Mouse (Mus musculus) CD4-positive, CD25-positive, alpha-beta regulatory T cell, adult 2 months (primary cell): ENCODE results near the gene Ddx20.
A peak's percentile ranks its signal among the peaks of the same experiment; 100 is the strongest.
"Not testable (repeated sequence)": the region's sequence is repeated elsewhere in the genome, so short reads cannot be mapped to it uniquely, and the experiment has no call there.

Experiments
- DNase-seq: peaks from one replicate; pipeline ENCODE4 v3.0.0-alpha.2; 2012; ENCODE audit warnings: low read depth, low spot score

Ddx20 gene

DNA sequence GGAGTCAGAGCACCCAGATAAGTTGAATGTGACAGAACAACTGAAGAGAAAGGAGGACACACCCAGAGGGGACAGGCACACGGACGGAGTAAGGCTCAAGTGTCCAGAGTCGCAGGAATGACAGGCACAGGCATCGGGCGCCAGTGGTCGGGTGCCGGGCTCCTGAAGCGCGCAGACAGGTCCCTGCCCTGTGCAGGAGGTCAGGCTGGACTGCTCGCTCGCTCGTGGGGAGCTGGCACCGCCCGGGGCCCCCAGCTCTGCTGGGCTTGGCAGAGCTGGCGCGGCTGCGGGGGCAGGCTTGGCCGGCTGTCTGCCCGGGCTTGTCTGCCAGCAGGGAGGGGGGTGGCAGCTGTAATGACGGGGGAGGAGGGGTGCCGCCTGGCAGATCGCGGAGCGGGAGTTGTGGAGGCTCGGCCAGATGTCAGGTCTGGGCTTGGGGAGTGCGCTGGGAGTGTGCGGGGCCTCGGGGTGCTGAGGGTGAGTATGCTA, 17.7 kb upstream of the Ddx20 start:
- peak; percentile 53 for DNase-seq

DNA sequence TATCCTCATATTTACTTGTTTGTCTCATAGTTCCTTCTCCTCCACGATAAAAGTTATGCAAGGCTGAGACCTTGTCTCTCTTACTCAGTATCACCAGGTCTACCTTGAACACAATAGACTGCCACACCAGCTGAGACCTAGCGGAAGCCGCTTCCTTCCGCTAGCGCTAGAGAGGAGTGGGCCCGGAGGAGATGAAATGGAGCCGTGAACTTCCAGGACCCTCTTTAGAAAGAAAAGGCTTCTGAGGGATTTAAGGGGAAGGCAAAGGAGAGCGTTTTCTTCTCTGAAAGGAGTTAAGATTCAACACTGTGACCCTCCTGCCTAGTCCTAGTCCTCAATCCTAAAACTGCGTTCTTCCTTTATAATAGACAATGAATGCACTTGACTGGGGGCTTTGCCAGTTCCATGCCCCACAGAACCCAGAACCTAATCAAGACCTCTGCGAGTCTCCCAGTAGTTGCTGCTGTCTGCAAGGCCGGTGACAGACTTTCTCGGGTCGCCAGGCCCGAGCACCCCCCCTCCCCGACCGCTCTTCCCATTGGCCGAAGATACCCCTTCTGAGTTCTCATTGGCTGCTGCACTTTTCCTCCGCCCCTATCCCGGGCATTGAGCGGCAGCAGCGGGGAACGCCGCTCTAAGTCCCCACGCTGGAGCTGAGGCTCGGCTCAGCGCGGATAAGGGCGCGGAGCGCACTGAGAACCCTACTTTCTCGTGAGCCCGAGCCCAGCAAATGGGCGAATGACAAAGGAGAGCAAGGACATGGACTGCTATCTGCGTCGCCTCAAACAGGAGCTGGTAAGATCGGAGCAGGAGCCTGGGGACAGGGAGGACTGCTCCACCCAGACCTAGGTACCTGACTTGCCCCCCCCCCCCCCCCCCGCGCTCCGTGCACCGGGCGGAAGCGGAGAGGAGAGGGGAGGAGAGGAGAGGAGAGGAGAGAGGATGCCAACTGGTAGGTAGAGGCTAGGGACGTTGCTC, 16.9 kb upstream of the Ddx20 start, which contains the start of gene Inka2:
Inka2 (plus strand) TSS at position 569 of the 978 bp plus-strand sequence.
- peak; percentile 86 for DNase-seq

DNA sequence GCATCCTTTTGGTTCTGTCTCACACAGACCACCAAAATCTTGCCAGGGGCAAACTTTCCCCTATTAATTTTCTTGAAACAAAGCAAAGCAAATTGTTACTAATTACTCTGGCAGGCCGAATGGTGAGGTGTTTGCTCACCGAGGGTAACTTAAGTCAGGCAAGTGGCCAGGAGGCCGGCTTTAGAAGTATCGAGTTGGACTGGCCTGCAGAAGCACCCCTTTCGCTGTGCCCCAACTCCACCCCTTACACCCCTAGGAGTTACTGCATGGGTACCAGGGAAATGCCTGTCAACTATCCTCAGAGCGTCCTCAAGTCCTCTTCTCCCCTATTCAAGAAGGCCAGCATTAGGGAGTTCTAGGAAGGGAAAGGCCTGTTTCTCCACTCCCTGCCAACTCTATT, 16.2 kb upstream of the Ddx20 start:
- no peak for DNase-seq

DNA sequence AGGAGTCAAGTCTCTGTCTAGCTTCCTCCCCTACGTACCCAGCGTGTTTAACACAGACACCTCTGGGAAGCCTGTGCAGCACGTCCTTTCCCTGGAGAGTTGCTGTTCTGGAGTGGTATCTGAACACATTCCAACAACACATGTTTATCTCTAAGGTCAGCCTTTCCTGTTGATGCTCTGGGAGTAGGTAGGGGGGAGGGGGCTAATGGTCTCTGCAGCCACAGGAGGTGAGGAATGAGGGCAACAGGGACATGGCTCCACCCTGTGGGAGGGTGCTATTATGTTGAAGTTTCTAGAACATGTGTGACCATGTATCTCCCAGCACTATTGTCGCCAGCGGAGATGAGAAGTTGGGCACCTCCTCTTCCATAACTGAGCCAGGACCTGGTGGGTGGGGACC, 14.0 kb upstream of the Ddx20 start:
- no peak for DNase-seq

DNA sequence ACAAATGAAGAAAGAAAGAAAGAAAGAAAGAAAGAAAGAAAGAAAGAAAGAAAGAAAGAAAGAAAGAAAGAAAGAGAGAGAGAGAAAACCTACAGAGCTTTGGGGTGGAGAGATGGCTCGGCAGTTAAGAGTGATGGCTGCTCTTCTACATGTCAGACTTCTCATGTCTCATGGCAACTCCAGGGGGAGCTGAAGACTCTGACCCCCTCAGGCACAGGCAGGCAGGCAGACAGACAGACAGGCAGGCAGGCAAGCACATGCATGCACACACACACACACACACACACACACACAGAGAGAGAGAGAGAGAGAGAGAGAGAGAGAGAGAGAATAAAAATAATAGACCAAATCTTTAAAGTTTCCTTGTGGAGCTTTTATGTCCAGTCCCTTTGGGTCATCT, 13.4 kb upstream of the Ddx20 start:
- DNase-seq, result not testable (repeated sequence)

DNA sequence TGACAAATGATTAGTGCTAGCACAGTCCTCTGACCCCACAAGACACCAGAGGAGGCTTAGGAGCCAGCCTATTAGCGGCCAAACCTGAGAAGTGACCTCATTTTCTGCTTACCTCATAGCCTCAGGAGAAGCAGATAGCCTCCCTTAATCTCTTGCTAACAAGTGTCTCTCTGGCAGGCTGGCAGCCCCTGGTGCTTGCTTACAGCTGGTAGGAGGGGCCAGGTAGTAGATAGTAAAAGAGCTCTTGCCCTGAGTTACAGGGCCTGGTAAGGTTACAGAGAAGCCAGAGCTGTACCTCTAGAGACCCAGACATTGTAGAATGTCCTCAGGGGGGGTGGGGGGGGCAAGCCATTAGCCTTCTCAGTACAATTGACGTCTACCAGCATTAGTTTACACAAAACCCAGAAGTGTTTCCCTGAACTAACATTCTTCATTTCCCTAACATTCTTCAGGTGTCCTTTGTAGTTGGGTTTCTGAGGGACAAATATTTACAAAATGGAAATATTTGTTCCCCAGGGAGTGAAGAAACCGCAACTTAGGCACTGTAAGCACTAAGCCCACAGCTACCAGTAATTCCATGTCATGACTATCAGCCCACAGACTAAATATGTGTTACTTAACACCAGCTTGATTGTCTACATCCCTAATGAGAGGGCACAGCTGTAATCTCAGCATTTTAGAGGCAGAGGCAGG, 12.0 kb upstream of the Ddx20 start:
- no peak for DNase-seq

DNA sequence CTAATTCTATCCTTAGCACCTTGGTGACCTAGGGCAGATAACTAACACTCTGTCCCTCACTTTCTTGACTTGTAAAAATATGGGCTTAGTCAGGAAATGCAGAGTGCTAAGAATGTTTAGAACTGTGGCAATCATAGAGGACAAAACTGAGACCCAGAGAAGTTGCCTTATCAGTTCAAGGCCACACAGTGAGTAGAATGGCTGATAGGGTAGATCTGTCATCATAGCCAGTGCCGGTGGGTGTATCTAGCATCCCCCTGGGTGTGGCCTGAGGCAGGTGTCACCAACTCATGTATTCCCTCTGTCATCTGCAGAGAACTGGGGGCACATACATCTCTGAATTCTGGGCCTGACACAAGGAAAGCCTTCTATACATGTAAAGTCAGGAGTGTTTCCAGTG, 10.9 kb upstream of the Ddx20 start:
- DNase-seq, result no peak

DNA sequence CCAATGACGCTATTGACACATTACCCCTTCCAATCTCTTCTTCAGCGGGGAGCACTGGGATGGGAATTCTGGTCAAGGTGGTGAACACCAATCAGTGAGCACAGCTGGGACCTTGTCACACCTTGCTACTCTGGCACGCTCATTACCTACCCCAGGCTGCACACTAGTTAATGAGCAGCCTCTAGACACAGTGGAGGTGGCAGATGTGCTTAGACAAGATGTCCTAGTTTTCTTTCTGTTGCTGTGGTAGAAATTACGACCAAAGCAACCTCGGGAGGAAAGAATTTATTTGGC, 9.7 kb upstream of the Ddx20 start:
- DNase-seq, result no peak

DNA sequence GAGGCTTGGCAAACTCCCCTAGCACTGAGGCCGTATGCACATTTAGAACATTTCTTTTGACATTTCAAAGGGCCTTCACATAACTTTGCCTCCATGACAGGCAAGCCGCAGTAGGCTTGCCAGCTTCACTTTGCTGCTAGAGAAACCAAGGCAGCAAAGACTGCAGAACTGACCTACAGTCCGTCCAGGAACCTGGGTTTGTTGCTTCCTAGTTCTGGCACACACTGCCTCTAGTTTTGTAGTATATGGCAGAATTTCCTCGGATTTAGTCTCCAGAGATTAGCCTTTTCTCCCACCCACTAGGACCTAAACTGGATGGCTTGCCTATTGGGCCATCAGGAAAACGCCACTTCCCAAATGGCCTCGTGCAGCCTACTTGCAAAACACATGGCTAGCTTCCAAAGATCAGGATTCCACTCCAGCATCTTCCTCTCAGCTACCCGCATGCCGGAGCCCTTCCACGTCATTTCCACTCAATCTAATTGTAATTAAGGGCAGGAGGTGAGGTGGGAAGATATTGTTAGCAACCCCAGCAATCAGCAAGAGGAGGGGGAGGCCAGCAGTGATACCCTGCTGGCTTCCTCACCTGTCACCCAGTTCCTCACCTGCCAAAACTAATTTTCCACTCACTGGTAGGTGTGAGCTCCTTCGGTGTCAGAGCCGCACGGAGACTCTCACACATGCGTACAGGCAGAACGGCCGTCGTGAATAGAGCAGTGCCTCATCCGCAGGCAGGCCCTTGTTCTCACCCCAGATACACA, 9.2 kb upstream of the Ddx20 start:
- DNase-seq, result no peak

DNA sequence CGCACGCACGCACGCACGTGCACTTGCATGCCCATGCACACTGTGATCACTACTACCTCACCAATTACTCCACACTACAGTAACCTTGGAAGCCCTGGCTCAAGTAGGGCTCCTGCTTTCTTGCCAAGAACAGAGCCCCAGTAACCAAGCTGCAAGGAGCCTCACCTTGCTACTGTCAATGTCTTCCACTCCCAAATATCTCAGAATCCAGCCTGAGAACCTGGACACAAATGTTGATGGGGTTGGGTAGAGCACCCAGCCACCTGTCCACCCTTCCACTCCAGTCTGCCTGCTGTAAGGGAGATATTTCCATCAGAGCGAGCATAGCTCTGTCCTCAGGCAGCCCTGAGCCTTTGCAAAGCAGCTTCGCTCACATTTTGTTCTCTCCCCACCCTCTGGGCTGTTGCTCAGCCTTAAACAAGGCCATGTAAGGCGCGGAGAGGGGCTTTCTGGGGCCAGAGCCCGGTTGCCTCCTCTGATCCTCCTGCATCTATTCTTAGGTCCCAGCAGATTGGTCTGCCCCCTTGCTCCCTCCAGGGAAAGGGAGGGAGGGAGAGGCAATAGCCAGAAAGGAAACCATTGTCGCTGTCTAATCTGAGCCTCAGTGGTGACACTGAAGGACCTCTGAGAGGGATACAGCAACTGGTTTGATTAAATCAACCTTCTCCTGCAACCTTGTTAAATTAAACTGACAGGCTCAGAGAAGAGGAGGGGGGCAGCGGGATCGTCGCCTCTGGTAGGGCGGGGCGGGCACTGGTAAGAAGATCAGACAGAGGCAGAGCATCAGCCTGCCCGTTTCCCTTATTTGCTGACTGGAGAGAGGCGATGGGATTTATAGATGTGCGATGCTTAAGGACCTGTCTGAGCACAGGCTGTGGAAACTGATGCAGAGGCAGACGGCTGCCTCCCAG, 8.4 kb upstream of the Ddx20 start:
- DNase-seq, result no peak

DNA sequence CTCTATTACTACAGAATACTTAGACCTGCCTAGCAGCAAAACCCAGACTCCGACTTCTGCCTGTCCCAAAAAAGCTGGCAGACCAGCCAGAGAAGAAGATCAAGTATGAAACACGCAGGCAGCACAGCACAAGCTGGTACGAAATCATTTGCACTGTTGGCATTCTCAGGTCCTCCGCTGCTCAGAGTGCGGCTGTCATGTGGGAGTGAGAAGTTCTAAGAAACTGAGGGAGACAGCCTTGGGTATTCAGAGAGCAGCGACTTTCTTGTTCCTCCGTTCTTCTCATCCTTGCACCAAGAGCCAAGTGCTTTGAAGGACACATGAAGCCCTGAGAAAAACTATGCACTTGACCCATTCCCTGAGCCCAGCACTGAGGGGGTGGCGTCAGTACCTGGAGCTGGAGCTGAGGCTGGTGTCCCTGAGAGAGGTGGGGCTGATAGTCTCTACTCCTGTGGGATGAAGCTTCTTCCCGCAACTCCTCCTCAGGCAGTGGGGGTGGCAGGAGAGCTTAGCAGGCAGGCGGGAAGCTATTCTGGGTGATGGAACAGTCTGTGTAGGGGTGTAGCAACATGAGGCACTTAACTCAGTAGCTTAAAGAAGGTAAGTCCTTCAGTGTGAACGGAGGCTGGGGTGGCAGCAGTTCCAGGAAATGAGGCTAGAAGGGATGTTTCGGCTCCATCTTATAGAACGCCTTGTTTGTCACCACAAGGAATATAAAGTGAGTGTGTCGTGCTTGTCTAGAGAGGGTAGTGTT, 6.1 kb upstream of the Ddx20 start:
- DNase-seq, result no peak

DNA sequence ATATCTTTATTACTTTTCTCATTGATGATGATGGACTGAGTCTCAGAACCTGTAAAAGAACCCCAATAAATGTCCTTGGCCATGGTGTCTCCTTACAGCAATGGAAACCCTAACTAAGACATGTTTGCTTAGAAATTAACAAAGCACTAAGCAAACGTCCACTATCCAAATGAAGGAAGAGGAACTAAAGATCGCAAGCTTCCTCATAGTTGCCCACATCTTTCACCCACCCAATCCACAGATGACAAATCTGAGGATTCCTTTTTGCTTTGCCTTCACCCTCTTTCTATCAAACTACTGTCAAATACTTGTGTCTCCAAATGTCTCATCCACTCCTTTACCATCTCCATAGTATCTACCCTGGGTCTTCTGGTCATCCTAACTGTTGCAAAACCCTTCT, 1.2 kb upstream of the Ddx20 start:
- DNase-seq, result no peak

DNA sequence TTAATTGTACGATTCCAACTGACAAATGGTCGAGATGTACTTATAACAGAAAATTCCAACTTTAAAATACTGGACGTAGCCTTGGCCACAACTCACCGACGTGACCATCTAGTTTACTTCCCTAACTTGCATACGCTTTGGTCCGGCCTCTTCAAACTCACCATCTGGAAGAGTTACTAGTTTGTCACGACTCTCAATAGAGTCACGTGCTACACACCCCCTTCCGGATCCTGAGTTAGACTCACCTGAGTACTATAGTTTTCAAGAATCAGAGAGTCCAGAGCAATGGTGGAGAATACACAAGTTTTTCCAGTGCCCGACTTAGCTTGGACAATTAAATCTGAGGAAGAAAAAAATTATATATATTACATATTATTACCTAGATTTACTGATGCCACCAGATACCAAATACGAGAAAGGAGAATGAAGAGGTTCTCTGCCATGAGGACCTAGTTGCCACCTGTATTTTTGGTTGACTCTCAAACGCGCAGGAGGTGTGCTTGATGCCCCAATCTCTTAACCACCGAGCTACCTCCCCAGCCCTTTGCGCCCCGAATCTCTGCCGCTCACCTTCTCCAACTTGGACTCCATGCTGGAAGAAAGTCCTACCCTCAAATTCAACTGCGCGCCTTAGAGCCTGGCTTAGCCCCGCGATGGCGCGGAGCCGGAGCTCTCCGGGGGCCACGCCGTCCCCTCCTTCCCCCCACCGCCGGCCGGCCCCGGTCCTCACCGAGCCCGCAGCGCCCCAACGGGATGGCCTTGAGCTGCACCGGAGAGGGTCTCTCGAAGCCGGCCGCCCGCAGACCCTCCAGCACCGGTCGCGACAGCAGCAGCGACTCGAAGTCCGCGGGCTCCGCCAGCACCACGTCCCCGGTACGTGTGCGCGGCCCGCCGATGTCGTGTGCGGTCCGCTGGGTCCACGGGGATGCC, 715 bp downstream of the Ddx20 start:
- peak; percentile 28 for DNase-seq

DNA sequence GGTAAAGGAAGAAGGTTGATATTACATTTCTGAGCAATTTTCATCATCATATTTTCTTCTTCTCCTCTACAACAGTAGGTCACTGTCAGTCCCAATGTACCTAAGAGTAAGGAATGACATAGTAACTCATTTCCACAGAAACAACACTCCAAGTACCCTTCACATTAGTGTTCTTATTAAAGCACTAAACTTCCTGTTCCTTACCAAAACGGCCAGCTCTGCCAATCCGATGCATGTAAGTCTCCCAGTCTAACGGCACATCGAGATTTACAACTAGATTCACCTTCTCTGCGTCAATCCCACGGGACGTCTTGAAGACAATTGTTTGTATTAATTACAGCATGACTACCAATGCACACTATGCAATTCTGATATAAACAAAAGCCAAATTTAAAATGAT, 7.0 kb downstream of the Ddx20 start:
- no peak for DNase-seq

DNA sequence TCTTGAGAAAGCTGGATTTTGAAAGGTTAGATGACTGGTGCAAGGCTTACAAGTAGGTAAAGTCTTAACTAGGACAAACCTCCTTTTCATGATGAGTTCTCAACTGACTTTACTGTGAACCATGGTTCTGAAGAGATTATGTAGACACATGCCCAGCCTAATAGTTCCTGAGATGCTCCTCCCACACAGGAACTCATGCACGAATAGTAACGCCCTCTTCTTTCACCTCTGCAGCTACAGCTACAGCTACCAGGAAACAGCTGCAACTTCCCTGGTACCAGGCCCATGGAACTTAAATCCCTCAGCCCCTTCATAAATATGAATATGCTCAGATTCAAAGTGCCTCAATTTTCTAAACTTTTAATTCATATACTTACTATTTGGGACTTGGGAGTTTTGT, 11.4 kb downstream of the Ddx20 start:
- DNase-seq, result peak; percentile 46

DNA sequence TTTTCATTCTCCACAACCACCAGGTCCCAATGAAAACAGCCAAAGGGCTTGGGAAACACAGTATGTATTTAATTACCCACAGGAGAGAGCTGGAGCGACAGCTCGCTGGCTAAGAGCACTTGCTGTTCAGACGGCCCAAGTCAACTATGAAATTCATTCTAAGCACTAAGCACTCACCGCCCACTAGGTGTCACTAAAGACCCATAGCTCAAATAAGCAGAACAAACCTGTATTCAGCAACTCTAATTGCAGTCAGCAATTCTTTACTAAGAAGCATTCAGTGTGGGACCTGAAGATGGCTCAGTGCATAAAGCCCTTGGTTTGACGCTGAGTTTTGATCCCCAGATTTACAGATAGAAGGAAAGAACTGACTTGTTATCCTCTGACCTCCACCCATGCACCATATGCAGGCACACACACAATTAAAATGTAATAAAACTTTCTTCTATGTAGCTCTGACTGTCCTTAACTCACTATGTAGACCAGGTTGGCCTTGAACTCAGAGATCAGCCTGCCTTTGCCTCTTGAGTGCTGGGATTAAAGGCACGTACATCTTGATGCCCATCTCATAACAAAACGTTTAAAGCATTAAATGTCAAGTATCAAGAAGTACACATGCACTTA, 12.7 kb downstream of the Ddx20 start:
- DNase-seq, result peak; percentile 92

DNA sequence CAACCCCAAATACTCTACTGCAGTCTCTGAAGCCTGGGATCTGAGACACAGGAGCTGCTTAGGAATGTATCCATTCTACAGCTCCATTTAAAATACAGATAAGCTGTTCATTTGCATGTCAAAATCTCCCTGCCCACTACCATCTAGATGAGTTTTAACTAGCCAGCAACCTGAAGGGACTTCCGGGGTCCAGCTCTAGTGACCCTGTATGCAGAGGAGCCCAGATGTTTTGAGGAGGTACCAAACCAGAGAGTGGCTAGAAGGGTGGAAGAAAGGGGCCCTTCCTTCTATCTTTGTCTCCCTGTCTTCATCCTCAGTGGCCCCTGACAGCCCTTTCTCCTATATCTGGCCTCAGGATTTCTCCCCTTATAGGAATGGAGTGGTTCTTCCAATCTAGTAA, 16.6 kb downstream of the Ddx20 start:
- DNase-seq, result no peak

DNA sequence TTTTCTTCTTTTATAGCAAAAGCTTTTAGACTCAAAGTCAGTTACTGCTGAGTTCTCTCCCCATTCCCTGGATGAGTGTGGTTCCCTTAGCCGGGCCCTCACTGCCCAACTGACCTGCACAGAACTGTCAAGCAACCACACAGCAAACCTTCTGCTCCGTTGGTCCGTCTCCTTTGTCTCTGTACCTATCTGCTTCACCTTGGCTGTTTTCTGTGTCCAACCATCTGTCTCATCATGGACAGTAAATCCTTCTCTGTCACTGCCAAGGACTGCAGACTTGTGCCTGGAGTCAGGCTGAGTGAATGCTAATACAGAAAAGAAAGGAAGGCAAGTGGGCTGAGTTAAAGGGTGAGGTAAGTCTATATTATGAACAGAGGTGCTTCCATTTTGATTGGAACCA, 17.6 kb downstream of the Ddx20 start:
- DNase-seq, result no peak

DNA sequence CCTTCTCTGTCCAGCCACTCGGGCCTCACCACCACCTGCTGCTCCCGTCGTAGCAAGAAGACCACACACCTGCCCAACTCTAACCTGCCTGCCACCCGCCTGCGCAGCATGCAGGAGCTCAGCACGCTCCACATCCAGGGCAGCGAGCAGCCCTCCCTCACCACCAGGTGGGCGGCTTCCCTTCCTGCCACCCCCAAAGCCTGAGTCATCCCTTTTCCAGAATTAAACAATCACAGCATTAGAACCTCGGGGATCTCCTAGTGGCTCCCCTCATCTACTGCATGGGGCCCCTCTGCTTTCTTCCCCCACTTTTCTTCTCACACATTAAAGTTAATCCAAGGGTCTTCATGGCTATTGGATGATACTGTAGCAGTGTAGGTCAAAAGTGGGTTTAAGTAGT, 19.2 kb downstream of the Ddx20 start:
- no peak for DNase-seq
